Mouse (Mus musculus): Measurements from ENCODE around the gene Gm42742. TPM values are rescaled to one million over a fixed set of nuclear protein-coding genes. Genes with fewer than 3 reads are reported as not detected.

The Gm42742 gene
- polyA plus RNA-seq (2012), result 146 and 149 TPM in 2 replicates

GRCm38 (mm10) chr7:127020901-127021562 lies at the start of gene Gm42742, which contains the start of gene Prrt2:
Gene Gm42742 (minus strand): TSS chr7:127021097.
Gene Prrt2 (minus strand): TSS chr7:127021211.

GRCm38 (mm10) chr7:127041851-127042672 lies 21.2 kb upstream of the Gm42742 start, which contains the start of gene Kif22:
Gene Kif22 (minus strand): TSS chr7:127042471.

GRCm38 (mm10) chr7:127026984-127027726 lies 6.3 kb upstream of the Gm42742 start, which contains the start of gene Maz:
Gene Maz (minus strand): TSS chr7:127027037.

GRCm38 (mm10) chr7:127016971-127017949 lies 3.6 kb downstream of the Gm42742 start, which contains the start of gene Pagr1a:
Gene Pagr1a (minus strand): TSS chr7:127017352.

GRCm38 (mm10) chr7:127016481-127016485 lies 4.6 kb downstream of the Gm42742 start, which contains the start of gene Pagr1b:
Gene Pagr1b (minus strand): TSS chr7:127016484.

GRCm38 (mm10) chr7:127014320-127014719 lies 6.6 kb downstream of the Gm42742 start, which contains the start of gene Mvp:
Gene Mvp (minus strand): TSS chr7:127014621.

GRCm38 (mm10) chr7:126975950-126976866 lies 44.7 kb downstream of the Gm42742 start, which contains the start of gene Cdiptos:
Gene Cdiptos (minus strand): TSS chr7:126976098.

GRCm38 (mm10) chr7:126975893-126975949 lies 45.2 kb downstream of the Gm42742 start, which contains the start of gene Cdipt:
Gene Cdipt (plus strand): TSS chr7:126975914.

Other genes with a start within 250 kb of the Gm42742 start
- 159 and 169 TPM in 2 replicates for gene Ypel3, start 244.1 kb downstream of the Gm42742 start, polyA plus RNA-seq (2012)
- 1.5 and 2.0 TPM in 2 replicates for gene Tbx6, start 239.6 kb downstream of the Gm42742 start, polyA plus RNA-seq (2012)
- 163 and 164 TPM in 2 replicates for gene Ppp4c, start 228.6 kb downstream of the Gm42742 start, polyA plus RNA-seq (2012)
- gene Fam57b, start 223.4 kb downstream of the Gm42742 start, polyA plus RNA-seq (2012), result 0.24 and 0.80 TPM in 2 replicates
- not detected in 2 replicates for gene 4930451I11Rik, start 189.5 kb downstream of the Gm42742 start, polyA plus RNA-seq (2012)
- gene Doc2a, start 173.7 kb downstream of the Gm42742 start, polyA plus RNA-seq (2012), result 0.03 TPM in 1 of 2 replicates, not detected in the other
- gene Hirip3, start 159.1 kb downstream of the Gm42742 start, polyA plus RNA-seq (2012), result 162 and 272 TPM in 2 replicates
- 655 and 810 TPM in 2 replicates for gene Ino80e, start 158.7 kb downstream of the Gm42742 start, polyA plus RNA-seq (2012)
- 176 and 182 TPM in 2 replicates for gene Taok2, start 136.4 kb downstream of the Gm42742 start, polyA plus RNA-seq (2012)
- 46.0 and 48.8 TPM in 2 replicates for gene Tmem219, start 98.2 kb downstream of the Gm42742 start, polyA plus RNA-seq (2012)
- gene Kctd13, start 92.2 kb downstream of the Gm42742 start, polyA plus RNA-seq (2012), result 24.7 and 27.7 TPM in 2 replicates
- 0.35 TPM in 1 of 2 replicates, not detected in the other for gene Asphd1, start 71.5 kb downstream of the Gm42742 start, polyA plus RNA-seq (2012)
- 1.5 and 2.1 TPM in 2 replicates for gene Sez6l2, start 70.5 kb downstream of the Gm42742 start, polyA plus RNA-seq (2012)
- 127 and 143 TPM in 2 replicates for gene Cdipt, start 45.2 kb downstream of the Gm42742 start, polyA plus RNA-seq (2012)
- gene Cdiptos, start 45.0 kb downstream of the Gm42742 start, polyA plus RNA-seq (2012), result 0.74 and 0.75 TPM in 2 replicates
- gene Mvp, start 6.5 kb downstream of the Gm42742 start, polyA plus RNA-seq (2012), result 25.1 and 28.0 TPM in 2 replicates
- gene Pagr1b, start 4.6 kb downstream of the Gm42742 start, polyA plus RNA-seq (2012), result 9.4 TPM in 1 of 2 replicates, not detected in the other
- 67.0 and 68.3 TPM in 2 replicates for gene Pagr1a, start 3.7 kb downstream of the Gm42742 start, polyA plus RNA-seq (2012)
- gene Prrt2, start 114 bp upstream of the Gm42742 start, polyA plus RNA-seq (2012), result 0.61 and 0.66 TPM in 2 replicates
- gene Maz, start 5.9 kb upstream of the Gm42742 start, polyA plus RNA-seq (2012), result 845 and 941 TPM in 2 replicates
- gene Kif22, start 21.4 kb upstream of the Gm42742 start, polyA plus RNA-seq (2012), result 29.9 and 30.8 TPM in 2 replicates
- 0.86 and 0.89 TPM in 2 replicates for gene Zg16, start 66.2 kb upstream of the Gm42742 start, polyA plus RNA-seq (2012)
- 106 and 120 TPM in 2 replicates for gene AI467606, start 70.3 kb upstream of the Gm42742 start, polyA plus RNA-seq (2012)
- 1.9 and 3.5 TPM in 2 replicates for gene Qprt, start 101.1 kb upstream of the Gm42742 start, polyA plus RNA-seq (2012)
- gene Spn, start 116.7 kb upstream of the Gm42742 start, polyA plus RNA-seq (2012), result 137 and 157 TPM in 2 replicates
- gene Cd2bp2, start 175.0 kb upstream of the Gm42742 start, polyA plus RNA-seq (2012), result 56.3 and 72.8 TPM in 2 replicates
- gene Tbc1d10b, start 187.4 kb upstream of the Gm42742 start, polyA plus RNA-seq (2012), result 65.6 and 68.1 TPM in 2 replicates
- gene Mylpf, start 187.8 kb upstream of the Gm42742 start, polyA plus RNA-seq (2012), result 1.6 and 3.1 TPM in 2 replicates
- 21.1 and 24.7 TPM in 2 replicates for gene Zfp553, start 212.0 kb upstream of the Gm42742 start, polyA plus RNA-seq (2012)
- gene Sept1, start 212.0 kb upstream of the Gm42742 start, polyA plus RNA-seq (2012), result 148 and 225 TPM in 2 replicates
- 82.3 and 89.5 TPM in 2 replicates for gene Zfp771, start 223.2 kb upstream of the Gm42742 start, polyA plus RNA-seq (2012)
- 154 and 169 TPM in 2 replicates for gene Dctpp1, start 239.6 kb upstream of the Gm42742 start, polyA plus RNA-seq (2012)